Mouse (Mus musculus) inflammation-experienced regulatory T-cells, adult 6 months (primary cell): Measurements from ENCODE around the gene Med21. TPM values are rescaled to one million over a fixed set of nuclear protein-coding genes. Genes with fewer than 3 reads are reported as not detected.

Experiments used
- ATAC-seq: one replicate; pipeline ENCODE4 v1.8.0; 2017
- polyA plus RNA-seq, 3 experiments: library from polyadenylated mRNA; unstranded; fragments of 100-300 nt; shearing (Covaris generic); gene quantifications; one replicate each; pipeline ENCODE4 v1.2.1; 2017

The Med21 gene
- polyA plus RNA-seq, result 10 to 100 TPM; 58.0 to 64.2 (median 58.9) TPM

DNA sequence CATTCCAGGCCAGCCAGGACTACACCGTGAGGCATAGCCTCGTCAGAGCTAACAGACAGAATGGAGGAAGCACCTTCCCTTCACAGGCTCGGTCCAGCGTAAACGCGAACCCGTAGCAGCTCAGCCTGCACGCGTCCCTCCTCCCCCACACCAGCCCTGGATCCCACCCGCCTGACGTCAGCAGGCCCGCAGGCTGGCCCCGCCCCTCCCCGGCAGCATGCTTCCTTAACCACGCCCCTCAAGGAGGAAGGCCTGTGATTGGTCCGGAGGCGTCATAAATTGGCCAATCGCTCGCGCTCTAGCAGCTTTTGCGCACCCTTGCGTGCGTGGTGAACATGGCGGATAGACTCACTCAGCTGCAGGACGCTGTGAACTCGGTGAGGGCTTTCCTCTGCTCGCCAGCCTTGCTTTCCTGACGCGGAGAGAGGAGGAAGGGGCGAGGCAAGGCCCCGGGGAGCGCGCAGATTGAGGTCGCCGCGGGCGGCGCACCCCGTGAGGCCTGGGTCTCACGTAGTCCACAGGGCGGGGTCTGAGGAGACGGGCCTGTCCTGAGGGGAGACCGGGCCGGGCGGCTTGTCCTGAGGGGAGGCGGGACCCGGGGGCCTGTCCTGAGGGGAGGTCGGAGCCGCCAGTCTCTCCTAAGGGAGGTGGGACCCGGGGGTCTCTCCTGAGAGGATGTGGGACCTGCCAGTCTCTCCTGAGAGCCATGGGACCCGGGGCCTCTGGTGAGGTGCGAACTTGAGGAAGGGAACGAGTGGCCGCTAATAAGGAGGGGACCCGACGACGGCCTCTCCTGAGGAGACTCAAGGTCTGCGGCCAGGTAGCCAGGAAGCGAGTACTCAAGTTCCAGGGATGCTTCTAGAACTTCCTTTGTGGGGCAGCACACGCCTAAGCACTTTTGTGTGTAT lies at the start of gene Med21, which contains the start of gene Tm7sf3:
Gene Med21 (plus strand): TSS at position 272 of the 908 bp plus-strand sequence.
Gene Tm7sf3 (minus strand): TSS at position 549 of the 908 bp plus-strand sequence.
- peak; percentile 97 for ATAC-seq

DNA sequence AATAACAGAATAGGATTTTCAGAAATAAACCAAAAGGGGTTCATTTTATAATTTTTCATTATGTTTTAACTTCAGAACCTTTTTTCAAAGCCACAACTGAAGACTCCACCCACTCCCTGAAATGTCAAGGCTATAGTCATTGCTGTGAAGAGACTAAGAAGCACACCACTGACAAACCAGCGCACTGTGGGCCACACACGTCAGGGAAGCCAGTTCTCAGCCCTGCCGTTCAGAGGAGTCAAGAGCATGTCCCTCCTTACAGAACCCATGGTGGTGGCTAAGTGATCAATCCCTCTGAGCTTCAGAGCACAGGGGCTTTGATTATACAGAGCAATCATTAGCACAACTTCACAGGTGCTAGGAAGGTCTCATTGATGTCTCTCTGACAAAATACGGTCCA lies 39.7 kb upstream of the Med21 start:
- no peak for ATAC-seq

DNA sequence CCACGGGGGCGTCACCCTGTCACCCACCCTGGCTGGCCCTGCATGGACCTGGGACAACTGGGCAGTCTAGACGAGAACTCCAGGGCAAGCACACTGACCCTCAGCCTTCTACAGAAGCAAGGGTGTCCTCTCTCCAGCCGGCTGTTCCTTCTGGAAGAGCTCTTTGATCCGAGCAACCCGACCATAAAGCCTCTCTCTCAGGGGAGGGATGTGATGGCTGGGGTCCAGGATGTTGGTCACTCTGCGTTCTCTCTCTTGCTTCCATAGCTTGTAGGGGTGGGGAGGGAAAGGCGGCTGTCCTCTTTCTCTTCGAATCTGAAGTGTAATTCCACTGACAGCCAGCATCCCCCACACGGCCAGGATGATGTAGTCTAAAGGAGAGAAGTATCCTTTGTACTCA lies 38.7 kb upstream of the Med21 start:
- ATAC-seq, result no peak

DNA sequence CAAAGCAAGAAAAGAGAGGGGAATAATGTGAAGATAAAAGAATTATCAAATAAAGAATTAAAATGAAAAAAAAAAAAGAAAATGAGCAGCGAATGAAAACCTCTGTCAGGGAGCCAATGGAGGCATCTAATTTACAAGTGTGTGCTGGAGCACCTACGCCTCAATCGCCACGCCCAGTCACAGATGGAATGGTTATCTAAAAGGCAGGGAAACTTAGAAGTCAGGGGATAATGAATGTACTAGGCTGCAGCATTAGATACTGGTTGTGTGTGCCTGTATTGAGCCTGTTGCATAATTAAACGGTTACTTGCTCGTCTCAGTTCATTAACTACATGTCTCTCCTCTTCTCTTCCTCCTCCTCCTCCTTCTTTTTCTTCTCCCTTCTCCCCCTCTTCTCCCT lies 31.0 kb upstream of the Med21 start:
- no peak for ATAC-seq

DNA sequence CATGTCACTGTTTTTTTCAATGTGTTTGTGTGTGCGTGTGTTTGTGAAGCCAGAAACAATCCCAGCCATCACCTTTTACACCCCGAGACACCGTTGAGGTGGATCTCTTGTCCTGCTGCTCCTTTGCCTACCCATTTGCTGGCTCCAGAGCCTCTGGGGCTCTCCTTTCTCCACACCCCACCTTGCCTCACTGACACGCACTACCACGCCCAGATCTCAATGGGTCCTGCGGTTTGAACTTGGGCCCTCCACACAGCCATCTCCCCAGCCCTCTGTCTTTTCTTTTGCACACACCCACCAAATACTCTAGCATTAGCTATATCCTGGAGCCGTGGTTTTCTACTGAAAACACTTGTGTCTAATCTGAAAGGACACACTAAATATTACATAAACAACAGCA lies 30.4 kb upstream of the Med21 start:
- no peak for ATAC-seq

DNA sequence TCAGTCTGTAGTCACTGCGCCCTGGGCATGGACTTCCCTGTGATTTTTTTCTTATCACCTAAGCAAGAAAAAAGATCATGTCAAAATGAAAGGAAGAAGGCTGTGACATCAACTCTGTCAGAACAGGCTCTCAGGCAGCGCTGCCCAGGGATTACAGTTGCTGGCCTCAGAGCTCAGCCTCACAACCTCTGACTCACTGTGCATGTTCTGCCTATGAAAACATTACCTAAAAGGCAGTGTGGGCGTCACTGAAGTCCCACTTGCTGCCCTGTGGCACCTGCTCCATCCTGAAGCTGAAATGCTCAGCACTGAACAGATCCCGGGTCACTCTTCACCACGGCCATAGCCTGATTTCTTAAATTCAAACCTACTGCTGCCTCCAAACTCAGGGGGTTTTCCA lies 29.6 kb upstream of the Med21 start:
- no peak for ATAC-seq

DNA sequence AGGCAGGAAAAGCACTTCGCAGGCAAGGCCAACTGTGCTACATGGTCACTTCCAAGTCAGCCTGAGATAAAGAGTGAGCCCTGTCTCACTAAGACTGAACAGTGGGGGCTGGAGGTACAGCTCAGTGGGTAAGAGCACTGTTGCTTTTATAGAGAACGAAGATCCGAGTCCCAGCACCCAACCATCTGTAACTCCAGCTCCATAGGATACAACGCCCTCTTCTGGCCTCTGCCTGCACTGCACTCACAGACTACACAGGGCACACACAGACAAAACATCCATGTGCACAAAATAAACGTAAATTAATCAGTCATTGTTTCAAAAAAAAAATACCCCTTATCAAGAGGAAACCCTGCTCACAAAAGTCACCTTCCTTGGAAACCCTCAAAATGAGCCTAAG lies 28.4 kb upstream of the Med21 start:
- ATAC-seq, result no peak

DNA sequence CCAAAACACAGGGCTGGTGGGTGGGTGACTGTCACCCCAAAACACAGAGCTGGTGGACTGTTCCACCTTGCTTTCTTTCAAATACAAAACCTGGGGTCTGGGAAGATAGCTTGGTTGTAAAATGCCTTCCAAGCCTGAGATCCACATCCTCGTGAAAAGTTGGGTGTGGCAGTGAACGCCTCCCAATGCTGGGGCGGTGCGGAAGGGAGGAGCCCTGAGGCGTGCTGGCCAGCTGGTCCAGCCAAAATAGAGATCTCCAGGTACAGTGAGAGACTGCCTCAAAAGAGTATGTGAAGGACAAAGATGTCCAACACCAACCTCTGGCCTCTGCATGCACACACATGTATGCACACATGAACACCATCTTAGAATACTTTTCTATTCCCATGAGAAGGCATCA lies 27.8 kb upstream of the Med21 start:
- no peak for ATAC-seq

DNA sequence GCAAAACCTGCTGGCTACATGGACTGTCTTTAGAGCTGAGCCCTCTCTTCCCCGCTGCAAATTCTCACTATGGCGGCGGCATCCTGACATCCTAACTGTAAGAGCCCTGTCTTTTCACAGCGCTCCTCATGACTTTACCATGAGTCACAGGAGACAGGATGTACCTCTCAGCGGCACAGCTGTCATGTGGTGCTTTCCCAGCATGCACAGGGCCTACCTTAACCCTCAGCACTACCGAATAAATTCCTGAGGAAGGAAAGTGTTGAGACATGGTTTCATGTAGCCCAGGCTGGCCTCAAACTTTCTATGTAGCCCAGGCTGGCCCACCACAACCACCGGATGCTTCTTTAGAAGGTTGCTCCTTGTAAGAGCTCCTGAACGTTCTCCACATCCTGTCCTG lies 26.5 kb upstream of the Med21 start:
- ATAC-seq, result peak; percentile 21

DNA sequence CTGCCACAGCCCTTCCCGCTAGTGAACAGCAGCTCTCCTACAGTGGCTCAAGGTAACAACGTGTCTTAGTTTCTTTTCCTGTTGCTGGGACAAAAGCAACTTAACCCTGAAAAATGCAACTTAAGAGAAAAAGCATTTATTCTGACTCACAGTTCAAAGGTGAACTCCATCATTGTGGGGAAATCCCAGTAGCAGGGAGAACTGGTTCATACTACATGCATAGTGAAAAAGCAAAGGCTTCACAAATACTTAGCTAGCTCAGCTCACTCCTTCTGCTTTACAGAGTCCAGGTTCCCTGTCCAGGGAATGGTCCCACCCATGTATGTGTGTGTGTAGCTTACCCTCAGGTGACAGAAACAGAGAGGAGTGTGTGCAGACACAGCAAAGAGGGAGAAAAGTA lies 25.7 kb upstream of the Med21 start:
- peak; percentile 28 for ATAC-seq

DNA sequence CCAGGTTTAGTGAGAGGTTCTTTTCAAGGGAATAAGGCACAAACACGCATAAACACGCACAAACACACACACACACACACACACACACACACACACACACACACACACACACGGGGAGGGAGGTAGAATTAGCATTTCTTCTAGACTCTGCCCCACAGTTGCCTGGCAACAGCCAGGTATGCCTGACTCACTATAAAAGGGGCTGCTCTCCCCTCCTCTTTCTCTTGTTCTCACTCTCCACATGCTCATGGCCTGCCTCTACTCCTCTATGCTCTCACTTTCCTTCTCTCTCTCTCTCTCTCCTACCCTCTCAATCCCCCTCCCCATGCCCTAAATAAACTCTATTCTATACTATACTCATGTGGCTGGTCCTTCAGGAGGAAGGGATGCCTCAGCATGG lies 14.2 kb upstream of the Med21 start:
- no peak for ATAC-seq

DNA sequence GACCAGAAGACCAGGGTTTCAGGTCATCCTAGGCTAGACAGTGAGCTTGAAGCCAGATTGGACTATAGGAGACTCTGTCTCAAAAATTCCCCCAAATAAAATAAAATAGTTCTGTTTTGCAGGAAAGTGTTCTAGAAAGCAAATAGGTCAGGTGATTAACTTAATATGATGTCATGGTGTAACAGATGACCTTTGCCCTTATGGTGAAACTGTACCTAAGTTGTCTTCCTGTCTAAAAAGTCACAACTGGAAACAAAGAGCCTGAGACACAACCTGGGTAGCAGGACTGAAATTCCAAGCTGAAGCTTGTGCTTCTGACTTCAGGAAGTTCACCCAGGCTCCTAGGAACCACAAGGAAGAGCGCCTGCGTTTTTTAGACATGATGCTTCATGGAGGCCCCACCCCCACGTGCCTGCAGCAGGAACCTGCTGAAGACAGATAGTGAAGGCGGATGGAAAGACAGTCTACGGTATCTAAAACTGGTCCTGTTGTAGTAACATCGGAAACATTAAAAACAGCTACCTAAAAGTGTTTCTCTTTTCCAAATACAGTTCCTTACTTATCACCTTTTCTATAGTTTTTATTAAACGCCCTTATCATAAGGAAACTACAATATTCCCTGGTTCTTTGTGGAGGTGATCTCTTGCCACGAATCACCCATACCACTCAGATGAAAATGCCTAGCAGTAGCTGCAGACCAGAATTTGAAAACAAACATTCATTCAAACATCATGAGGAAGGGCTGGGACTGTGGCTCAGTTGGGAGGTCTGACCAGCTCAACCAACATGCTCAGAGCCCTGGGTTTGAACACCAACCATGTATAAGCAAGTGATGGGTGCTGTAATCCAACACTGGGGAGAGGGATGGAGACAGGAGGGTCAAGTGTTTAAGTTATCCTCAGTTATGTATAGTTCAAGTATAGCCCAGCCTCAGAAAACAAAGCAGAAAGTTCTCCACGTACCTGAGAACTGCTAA lies 12.3 kb upstream of the Med21 start:
- no peak for ATAC-seq

DNA sequence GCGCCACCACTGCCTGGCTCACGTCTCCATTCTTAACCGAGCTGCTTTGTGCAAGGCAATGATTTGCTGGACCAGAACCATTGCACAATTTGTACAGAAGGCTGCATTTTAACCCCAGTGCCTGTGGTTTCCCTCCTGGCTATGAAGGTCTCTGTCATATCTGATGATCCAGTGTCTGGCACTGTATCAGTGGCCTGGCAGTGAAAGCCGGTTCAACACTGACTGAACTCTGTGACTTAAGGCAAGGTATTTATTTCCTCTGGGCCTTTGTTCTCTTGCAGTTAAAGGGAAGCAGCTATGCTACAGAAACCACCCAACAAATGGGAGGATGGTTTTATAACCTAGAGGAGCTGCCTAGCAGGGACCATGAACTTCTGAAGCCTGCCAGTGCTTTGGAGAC lies 11.4 kb upstream of the Med21 start:
- ATAC-seq, result no peak

DNA sequence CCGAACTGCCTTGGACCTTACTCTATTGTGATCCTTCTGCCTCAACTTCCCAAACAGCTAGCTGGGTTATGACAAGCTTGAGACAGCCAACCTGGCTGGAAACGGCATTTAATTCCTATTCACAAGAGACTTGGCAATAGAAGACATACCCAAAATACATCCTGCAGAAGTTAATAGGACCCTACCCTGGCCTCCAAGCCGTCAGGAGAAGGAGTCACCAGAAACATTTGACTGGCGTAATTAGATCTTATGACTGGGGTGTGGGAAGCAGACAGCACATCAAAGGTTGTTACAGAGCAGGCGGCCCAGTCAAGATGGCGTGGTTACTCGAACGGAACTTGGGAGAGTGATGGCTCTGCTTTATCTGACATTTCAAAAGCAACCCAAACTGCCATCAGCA lies 10.5 kb upstream of the Med21 start:
- ATAC-seq, result no peak

DNA sequence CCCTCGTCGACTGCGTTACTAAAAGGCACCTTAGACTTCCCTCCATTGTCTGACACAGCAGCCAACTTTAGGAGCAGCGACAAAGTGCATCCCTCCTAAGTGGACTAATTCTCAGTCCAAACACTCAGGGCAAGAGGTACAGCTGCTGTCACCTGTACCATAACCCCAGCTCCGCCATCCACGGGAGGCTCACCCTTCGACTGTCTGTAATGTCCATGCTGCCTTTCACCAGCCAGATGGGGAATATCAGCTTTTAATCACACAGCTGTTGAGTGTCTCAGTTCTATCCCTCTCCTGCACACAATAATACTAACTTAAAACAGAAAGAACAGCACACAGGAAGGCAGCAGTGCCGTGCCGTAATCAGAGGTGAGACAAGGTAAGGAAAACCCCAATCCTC lies 9.9 kb upstream of the Med21 start:
- no peak for ATAC-seq

DNA sequence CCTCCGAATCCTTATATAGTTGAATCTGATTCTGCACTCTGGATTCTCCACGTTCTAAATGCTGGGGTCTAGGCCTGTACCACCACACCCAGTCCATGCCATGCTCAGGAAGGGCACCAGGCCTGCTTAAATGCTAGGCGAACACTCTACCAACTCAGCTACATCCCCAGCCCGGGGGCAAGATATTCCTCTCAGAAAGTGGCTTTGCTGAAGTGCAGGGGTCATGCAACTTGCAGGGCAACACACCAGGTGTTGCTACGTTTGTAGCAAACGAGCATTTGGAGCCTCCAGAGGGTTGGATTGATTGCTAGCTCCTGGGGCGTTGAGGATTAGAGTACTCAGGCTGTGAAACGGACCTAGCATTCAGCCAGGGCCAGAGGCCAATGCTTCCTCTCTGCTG lies 9.2 kb upstream of the Med21 start:
- ATAC-seq, result no peak

DNA sequence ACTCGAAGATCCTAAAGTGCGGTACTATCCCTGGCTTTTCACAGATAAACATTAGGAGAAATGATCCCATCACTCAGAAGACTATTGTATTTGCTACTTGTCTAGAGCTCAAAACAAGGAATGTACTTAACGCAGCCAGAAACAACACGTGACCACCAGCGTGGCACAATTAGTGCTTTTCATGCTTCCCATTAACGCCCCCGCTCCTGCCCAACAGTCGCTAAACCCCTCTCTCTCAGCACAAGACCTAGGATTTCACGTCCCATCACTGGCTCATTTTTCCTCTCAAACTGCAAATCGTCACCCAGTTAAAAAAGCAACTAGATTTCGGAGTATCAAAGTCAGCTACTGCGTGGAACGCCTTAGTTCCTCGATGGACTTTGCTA lies 8.7 kb upstream of the Med21 start:
- ATAC-seq, result no peak

DNA sequence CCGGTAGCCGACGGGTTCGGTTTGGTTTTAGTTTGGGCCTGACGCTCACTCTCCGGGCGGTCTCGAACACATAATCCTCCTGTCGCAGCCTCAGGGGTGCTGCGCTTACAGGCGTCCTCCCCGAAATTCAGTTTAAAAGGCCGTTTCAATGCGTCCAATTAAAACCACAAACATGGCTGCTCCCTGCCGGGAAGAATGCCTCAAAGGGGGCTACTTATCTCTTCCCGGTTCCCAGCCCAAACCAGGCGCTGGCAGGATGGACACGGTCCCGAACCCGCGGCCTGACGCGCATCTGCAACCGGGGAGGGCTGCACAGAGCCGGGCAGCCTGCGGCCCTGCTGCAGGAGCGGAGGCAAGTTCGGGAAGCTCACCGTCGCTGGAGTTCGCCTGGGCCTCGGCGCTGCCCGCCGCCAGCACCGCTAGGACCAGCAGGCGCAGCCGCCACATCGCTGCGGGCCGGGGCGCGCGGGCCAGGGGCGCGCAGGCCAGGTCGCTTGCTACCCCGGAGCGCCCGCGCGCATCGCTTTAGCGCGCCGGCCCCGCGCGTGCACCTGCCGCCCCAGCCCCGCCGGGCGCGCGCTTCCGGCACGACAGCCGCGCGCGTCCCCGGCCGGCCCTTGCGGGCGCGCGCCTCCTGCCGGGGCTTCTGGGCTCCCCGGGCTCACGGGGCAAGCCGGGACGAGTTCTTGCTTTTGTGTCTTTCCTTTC lies 8.2 kb upstream of the Med21 start:
- peak; percentile 78 for ATAC-seq

DNA sequence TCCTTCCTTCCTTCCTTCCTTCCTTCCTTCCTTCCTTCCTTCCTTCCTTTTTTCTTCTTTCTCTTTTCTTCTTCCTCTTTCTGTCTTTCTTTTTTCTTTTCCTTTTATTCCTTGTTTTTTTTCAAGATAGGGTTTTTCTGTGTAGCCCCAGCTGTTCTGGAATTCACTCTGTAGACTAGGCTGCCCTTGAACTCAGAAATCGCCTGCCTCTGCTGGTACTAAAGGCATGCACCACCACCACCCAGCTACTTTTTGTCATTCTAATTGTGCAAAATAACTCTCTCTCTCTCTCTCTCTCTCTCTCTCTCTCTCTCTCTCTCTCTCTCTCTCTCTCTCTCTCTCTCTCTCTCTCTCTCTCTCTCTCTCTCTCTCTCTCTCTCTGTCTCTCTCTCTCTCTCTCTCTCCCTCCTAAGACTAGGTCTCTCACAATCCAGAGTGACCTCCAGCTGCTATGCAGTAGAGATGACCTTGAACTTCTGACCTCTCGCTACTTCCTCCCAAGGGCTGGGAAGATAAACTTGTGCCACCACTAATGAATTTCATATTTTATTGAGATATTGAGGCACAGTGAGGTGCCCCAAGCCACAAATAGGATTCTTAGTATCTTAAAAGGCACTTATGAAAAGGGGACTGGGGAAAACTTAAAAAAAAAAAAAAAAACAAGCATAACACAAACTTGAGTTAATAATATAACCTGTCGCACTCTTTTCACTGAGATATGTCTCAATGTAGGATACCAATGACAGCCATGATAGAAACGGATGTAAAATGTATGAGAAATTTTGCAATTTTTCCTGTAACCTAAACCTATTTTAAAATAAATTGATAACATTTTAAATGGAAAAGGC lies 7.4 kb upstream of the Med21 start:
- ATAC-seq, result no peak

DNA sequence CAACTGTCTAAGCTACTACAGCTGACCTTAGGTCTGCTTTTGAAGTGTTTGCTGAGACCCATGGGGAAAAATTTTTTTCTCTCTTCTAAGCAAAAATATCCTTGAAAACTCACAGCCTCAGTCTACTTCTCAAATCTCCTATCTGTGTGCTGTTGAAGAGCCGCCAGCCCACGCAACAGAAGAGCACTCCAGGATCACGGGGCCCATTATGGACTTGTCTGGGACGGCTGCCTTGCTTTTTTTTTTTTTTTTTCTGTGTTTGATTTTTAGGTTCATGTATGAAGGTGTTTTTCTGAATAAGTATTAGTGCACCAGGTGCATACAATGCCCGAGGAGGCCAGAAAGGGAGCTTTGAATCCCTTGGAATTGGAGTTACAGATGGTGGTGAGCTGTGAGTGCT lies 5.9 kb upstream of the Med21 start:
- no peak for ATAC-seq

DNA sequence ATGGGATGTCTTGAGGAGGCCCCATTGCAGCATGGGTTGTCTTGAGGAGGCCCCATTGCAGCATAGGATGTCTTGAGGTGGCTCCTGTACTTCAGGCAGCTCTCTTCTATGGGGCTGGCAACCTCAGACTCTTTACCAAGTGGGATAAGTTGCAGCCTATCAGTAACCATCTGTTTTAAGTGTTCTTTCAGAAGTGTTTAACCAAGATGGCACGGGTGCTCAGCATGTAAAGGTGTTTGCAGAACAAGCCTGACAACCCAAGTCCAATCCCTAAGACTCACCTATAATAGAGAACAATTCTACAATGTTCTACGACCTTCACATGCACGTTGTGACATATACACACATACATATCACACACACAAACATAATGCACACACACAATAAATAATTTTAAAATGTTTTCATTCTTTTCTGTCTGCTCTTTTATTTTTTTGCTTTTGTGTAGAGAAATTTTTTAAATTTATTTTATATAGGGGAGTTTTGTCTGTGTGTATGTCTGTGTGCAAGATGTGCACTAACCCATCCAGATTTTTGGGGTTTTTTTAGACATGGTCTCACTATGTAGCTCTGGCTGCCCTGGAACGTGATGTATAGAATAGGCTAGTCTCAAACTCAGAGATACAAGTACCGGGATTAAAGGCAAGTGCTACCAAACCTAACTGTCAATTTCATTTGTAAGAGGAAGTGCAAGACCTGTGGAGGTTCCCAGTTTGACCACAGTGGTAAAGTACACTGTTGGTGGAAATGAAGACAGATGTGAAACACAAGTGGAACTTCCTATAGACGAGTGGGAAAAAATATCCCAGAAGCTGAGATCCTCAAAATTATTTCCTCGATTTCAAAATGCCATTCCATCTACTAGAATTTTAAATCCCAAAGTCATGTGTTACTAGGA lies 2.0 kb upstream of the Med21 start:
- ATAC-seq, result no peak
